Mouse (Mus musculus) mesoderm, embryonic 11.5 days (tissue): ENCODE measurements at regions not wholly inside any gene's neighbourhood (a gene's known extent, or its start where the extent isn't known, plus 50 kb on each side); places are given as distances from the start of the nearest gene placed in this dataset.

Experiments used
- DNase-seq: peaks from one replicate; pipeline ENCODE4 v3.0.0-alpha.2; 2012; ENCODE audit warnings: low read depth, low spot score

DNA sequence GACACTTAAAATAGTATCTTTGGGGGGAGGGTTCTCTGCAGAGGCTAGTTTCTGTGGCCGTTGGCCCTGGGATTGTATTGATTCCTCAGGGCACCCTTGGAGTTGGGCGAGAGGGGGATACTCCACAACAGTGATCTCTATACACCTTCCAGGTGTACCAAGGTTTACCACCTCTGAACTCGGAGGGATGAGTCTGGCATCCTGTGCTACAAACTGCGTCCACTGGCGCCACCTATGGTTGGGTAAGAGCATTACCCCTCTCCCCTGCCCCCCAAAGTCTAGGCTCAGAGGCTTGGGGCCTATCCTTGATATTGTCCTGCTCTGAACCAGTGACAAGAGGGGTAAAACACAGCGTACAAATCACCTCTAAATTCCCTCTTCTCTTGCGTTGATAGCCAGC is 62.2 kb downstream of the Gm17728 start:
- peak; percentile 2 for DNase-seq

DNA sequence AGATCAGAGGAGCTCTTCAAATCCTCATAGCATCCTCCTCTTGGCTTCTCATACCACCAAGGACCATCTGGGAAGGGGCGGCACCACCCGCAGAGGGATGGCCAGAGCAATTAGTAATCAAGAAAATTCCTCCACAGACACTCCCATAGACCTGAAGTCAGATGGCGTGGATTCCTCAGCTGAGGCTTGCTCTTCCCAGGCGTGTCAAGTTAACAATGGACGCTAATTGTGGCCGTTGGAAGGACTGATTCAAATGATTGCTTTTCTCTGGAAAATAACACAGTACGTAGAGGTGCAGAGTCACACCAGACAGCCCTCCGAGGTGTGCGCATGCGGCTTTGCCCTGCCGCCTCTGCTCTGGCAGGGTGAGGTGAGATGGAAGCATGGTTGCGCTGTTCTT is 62.7 kb downstream of the Gm17728 start:
- no peak for DNase-seq

DNA sequence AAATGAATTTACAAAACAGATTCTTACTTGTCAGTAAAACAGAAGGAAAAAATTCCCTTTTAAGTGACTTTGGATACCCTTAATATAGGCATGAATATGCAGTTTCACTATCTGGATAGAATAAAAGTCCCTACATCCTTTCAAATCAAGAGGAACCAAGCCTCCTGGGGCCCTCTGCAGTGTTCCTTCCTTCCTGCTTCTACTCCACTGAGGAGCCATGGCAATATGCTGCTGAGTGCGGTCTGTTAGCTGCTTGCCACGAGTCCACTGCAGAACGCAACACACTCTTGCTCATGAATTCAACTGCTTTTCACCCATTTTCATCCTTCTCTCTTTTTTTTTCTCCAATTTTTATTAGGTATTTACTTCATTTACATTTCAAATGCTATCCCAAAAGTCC is 107.5 kb downstream of the Gm17728 start:
- DNase-seq, result no peak

DNA sequence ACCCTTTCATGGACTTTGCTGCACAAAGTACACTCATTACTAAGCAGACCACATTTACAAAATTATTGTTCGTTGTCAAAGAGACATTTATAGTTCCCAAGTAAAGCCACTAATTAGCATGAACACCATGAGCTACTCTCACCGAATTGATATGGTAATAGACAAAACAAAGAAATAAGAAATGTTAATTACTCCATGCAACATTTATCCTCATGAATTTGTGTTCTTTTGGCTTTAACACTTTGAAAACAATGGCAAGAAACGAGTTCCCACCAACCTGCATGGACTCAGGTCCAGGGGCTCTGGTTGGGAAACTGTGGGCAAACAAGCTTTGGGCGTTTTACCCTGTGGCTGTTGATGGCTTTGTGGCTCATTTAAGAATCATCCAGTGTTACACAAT is 114.2 kb downstream of the Gm17728 start:
- DNase-seq, result no peak

DNA sequence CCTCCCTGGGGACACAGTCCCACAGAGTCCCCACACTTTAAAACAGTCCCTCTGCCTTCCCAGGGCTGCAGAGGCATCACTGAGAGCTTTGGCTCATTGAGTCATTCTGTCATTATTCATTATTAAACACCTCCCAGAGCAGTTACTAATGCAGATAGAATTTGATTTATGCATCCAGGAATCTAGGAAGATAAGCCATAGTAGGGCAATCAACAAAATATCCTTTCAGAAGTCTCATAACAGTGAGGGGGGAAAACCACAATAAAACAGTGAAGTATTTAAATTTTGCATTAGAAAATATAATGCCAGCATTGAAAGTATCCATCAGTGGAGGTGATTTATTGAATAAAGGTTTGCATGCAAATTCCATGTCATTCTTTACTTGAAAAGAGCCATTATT is 116.5 kb downstream of the Gm17728 start:
- DNase-seq, result peak; percentile 13

DNA sequence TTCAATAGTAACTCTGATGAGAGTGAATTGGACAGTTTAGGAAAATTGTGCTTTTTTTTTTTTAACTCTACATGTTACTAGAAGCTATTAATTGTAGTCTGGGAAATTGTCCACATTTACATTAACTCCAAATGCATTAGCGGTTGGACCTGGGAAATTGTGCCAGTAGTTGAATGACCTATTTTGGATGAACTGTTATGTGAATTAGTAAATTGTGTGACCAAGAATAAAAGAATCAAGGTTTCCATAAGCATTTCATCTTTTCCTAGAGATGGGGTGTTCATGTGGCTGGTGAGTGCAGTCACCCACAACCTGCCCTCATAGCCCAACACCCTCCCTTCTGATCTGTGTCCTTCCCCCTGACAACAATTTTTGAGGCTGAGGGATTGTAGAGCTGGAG is 118.3 kb downstream of the Gm17728 start:
- no peak for DNase-seq

DNA sequence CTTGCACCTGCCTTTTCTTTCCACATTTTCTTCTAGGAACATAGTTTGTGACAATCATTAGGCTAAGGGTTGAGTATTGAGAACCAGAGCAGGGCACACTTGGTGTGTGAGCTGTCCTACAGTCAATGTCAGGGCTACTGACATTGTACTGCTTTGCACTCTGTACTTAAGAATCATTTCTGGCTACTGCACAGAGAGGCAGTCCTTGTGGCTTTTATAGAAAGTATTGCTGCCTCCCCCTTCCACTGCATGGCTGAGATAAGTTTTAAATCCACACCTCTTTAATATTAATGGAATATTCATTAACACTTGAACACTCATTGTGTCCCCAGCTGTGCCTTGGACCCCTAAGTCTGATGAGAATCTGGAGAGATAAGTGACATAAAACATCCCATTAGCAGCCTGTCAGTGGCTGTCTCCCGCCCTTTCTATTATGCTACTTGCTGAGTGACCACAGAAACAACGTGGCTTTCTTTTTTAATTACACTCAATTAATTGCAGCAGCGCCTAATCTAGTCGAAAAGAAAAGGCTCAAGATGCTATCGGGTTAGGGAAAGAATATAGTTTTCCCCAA is 121.5 kb downstream of the Gm17728 start:
- no peak for DNase-seq

DNA sequence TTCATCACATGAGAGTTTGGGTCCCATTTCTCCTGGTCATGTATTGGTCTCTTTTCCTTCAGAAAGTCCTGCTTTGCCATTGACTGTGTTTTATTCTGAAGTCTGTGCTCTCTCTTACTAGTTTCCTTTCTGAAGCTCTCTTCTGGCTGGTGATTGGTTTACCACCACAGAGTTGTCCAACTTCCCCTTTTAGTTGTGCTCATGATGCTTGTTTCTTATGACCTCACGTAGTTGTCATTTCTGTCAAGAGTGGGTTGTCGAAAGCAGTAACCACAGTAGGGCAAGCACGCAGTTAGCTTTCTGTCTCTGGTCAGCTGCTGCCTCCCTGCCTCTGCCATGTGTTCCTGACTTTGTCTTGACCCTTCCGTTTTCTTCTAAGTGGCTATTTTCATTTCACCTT is 112.0 kb downstream of the Pabpc6 start:
- DNase-seq, result no peak

DNA sequence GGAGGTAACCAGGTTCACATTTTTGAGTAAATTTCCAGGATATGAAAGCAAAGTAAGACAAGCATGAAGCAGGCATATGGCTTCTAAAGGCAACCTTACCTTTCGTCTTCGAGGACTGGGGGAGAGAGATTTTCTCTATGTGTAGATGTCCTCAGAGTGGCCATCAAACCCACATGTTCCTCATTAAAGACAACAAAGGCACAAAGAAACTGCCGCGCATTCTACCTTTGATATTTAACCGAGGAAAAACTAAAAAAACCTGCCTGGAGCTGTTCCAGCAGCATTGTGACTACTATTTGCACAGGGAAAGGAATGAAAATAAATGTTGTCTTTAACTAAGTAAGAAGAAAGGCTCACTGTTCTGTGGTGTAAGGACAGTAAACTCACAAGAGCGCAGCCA is 102.7 kb downstream of the Pabpc6 start:
- no peak for DNase-seq

DNA sequence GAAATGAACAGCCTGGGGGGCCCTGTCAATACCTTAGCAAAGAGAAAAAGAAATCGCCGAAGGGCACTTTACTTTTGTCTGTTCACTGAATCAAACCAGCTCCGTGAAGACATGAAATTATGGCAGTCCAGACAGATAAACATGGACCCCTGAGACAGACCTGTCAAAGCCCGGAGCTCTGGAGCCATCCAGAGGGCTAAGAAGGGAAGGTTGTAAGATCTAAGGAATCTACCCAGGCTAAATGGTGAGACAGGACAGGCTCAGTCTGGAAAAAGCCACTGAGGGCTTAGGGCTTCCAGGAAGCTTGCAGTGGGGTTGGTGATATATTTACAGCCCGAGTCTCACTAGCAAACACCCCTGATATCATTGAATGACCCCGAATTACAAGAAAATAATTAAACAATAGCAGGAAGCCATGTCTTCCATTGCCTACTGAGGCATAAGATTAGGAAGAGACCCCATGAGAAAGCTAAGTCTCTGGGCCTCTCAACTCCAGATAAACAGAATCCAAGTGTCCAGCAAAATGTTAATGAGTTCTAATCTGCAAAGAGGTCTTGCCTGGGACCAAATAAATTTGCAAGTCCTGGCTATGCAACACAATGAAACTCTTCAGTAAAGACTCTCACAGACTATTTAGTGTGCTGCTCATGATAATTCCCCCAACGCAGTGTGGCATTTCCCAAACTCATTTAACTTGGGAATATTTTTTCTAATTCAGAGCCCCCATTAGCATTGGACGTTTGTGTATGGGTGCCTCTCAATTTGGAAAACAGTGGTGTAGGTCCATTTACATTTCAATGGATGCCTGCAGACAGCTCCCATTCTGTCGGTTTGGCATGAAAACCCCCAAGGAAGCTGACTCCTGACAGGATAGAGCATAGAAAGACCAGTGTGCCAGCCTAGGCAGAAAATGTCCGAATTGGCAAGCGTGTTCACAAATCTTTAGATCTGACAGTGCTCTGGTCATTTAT is 89.8 kb downstream of the Pabpc6 start:
- DNase-seq, result peak; percentile 48

DNA sequence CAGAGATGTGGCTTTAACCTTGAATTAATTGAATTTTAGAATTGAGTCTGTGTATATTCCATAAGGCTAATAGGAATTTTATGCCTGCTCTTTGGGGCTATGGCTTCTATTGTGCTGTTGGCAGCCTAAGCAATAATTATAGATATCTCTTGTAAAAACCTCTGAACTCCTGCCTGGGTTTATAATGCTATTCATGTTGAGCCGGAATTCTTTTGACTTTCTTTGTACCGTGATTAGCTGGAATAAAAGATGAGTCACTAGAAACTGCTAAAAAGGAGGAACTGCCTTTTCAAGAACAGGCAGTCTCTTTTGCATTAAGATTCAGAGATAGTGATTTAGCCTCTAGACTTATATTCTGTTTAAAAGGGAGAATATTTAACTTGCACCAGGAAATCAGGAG is 71.4 kb downstream of the Pabpc6 start:
- no peak for DNase-seq

DNA sequence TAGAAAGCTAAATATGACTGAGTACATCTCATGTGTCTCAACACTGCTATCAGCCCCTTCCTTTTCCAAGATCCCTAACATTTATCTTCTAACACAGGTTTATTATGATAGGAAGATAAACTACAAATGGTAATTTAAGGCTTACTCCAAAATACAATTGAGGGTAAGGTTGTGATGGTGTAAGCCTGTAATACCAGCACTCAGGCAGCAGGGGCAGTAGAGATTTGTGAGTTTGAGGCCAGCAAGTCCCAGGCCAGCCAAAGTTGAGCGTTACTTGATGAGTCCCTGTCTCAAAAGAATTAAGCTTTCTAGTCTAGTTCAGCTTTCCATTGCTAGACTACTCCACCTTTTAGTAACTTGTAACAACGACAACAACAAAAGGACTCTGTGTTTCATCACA is 69.1 kb downstream of the Pabpc6 start:
- no peak for DNase-seq
